Mouse (Mus musculus): ENCODE measurements at regions not wholly inside any gene's neighbourhood (a gene's known extent, or its start where the extent isn't known, plus 50 kb on each side); places are given as distances from the start of the nearest gene placed in this dataset.

DNA sequence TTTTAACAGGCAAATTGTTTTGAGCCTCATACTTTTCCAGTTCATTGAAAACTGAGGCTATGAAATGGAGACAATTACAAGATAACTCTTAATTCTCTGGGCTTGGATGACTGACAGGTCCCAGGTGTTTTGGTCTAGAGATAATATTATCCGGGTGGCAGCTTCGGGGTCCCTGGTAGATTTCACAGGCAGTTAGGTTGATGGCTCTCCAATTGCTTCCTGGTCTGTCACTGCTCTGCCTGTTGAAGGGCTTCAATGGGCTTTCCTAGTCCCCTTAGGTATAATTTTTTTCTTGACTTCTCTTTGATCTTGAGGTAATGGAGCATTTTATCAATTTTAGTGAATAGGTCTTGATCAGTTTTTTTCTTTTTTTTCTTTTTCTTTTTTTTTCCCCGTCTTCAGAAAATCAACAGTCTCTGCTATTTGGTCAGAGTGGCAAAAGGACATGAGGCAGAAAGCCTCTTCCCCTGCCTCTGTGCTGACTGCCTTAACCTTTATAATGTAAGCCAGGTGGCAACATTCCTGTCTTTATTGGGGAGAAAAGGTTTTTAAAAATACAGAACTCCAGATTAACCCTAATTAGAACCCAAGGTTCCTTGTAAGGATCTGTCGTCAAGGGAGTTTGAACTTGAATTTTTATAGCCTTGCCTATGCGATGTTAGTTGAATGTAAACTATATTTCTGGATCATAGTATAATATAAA is 896.0 kb upstream of the Flrt2 start:
- ATAC-seq, result no peak

GRCm38 (mm10) chr12:94804692-94805091 is 887.3 kb upstream of the Flrt2 start:
- ATAC-seq, result no peak

DNA sequence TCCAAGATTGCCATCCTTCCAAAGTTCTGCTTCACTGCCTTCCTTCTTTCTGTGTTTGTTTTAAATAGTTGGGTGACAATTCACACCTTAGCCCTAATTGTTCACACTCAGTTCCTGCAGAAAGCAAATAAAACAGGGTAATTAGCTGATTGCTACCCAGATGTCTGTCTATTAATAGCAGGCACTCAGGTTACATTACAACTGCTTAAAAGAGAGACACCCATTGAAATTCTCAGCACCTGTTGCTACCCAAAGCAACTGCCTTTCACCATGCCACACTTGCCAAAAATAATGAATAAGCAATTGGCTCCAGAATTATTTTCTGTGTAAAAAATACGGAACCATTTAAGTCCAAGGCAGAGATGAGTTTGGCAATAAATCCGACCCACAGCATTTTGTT is 860.6 kb upstream of the Flrt2 start:
- no peak for ATAC-seq

- no peak for ATAC-seq
Measured at GRCm38 (mm10) chr12:94862720-94863119, 829.3 kb upstream of the Flrt2 start.

GRCm38 (mm10) chr12:94910816-94911215 is 781.2 kb upstream of the Flrt2 start:
- ATAC-seq, result no peak

GRCm38 (mm10) chr12:94943067-94943466 is 749.0 kb upstream of the Flrt2 start:
- no peak for ATAC-seq

Measured in inflammation-experienced regulatory T-cells, adult 6 months (primary cell).